Mouse (Mus musculus) lung, postnatal 10 days (tissue): ENCODE data around the gene D7Ertd443e.

Experiments used
- DNase-seq: peaks from one replicate; pipeline ENCODE4 v3.0.0; 2021

D7Ertd443e gene

GRCm38 (mm10) chr7:134226231-134226630 is 159.2 kb downstream of the D7Ertd443e start:
- no peak for DNase-seq

GRCm38 (mm10) chr7:134224741-134225612 is 160.5 kb downstream of the D7Ertd443e start:
- DNase-seq = peak; percentile 81

- DNase-seq = peak; percentile 28
These were observed 161.1 kb downstream of the D7Ertd443e start for GRCm38 (mm10) chr7:134224421-134224740.

GRCm38 (mm10) chr7:134223444-134224161 is 161.9 kb downstream of the D7Ertd443e start:
- DNase-seq = peak; percentile 88
